Mouse (Mus musculus) limb, embryonic 13.5 days (tissue): ENCODE data around the gene Sox5. TPM values are rescaled to one million over a fixed set of nuclear protein-coding genes. Genes with fewer than 3 reads are reported as not detected.

ENCODE experiments used
- ATAC-seq: fragments of 200-750 bp; cut with Nextera tagmentation; 2 replicates; pipeline ENCODE4 v1.8.0; 2017; ENCODE audit warnings: low read depth, moderate number of reproducible peaks, moderate TSS enrichment; ENCODE audit not compliant: low FRiP score
- H3K27ac ChIP-seq: fragments of 300-500 bp; sonication (generic); 2 replicates; pipeline ENCODE4 v1.5.1; 2015; ENCODE audit warnings: inconsistent platforms, mild to moderate bottlenecking, moderate library complexity
- H3K27me3 ChIP-seq: fragments of 300-500 bp; sonication (generic); 2 replicates; pipeline ENCODE4 v1.6.1; 2015; ENCODE audit warnings: mild to moderate bottlenecking, inconsistent platforms
- H3K36me3 ChIP-seq: fragments of 300-500 bp; sonication (generic); 2 replicates; pipeline ENCODE4 v1.6.1; 2015; ENCODE audit warnings: inconsistent platforms, mild to moderate bottlenecking, moderate library complexity
- H3K4me1 ChIP-seq: fragments of 300-500 bp; sonication (generic); 2 replicates; pipeline ENCODE4 v1.6.1; 2015; ENCODE audit warnings: inconsistent platforms
- H3K4me2 ChIP-seq: fragments of 300-500 bp; sonication (generic); replicated peaks from 2 replicates; pipeline ENCODE4 v1.6.1; 2015; ENCODE audit warnings: inconsistent platforms, mild to moderate bottlenecking, moderate library complexity
- H3K4me3 ChIP-seq: fragments of 300-500 bp; sonication (generic); 2 replicates; pipeline ENCODE4 v1.5.1; 2015; ENCODE audit warnings: moderate library complexity, mild to moderate bottlenecking, inconsistent platforms
- H3K9ac ChIP-seq: fragments of 300-500 bp; sonication (generic); 2 replicates; pipeline ENCODE4 v1.6.1; 2015; ENCODE audit warnings: mild to moderate bottlenecking, inconsistent platforms
- H3K9me3 ChIP-seq: fragments of 300-500 bp; sonication (generic); 2 replicates; pipeline ENCODE4 v1.6.1; 2016; ENCODE audit warnings: inconsistent platforms
- WGBS: fragments of 180-500 bp; shearing (Covaris S2); methylation state at CpG from one replicate; pipeline ENCODE4 v1.1.7; 2015; 5-methylcytosine and 5-hydroxymethylcytosine counted together
- polyA plus RNA-seq: library from polyadenylated mRNA; unstranded; fragments of >200 nt; fragmentation: Nextera tagmentation; extraction: Ambion mirVana; gene quantifications from 2 replicates; pipeline ENCODE4 v1.2.1, GENCODE M21; 2015

The Sox5 gene
- polyA plus RNA-seq, 1 experiment from 2014 or later = 89.0 TPM

- Histone ChIP-seq H3K4me3 (no peak overlapping the region), H3K27ac (peak overlapping the region; percentile 69), H3K4me2 (peak overlapping the region; percentile 43), H3K9me3 (no peaks in the 10 kb centered on the region), H3K27me3 (no peaks in the 10 kb centered on the region), H3K4me1 (peaks cover 30% of the 10 kb centered on the region), H3K36me3 (no peaks in the 10 kb centered on the region), H3K9ac (no peak overlapping the region)
- WGBS = 26% methylated on average over 8 of the region's 8 CpGs
- ATAC-seq = no peak; the same call in 1 of the 2 replicates
Observed at GRCm38 (mm10) chr6:144166104-144166503, 615.7 kb downstream of the Sox5 start.

- no peaks in the 10 kb centered on the region for H3K36me3 ChIP-seq
- no peak overlapping the region for H3K9ac ChIP-seq
- H3K4me2 ChIP-seq = no peak overlapping the region
- no peak for ATAC-seq
- H3K4me3 ChIP-seq = no peak overlapping the region
- H3K27me3 ChIP-seq = no peaks in the 10 kb centered on the region
- no peaks in the 10 kb centered on the region for H3K9me3 ChIP-seq
- H3K27ac ChIP-seq = no peak overlapping the region
- peaks cover 17% of the 10 kb centered on the region for H3K4me1 ChIP-seq
- 90% methylated on average over 9 of the region's 9 CpGs for WGBS
Observed at GRCm38 (mm10) chr6:144163501-144163900, 618.3 kb downstream of the Sox5 start.

GRCm38 (mm10) chr6:144158637-144159036 lies 623.1 kb downstream of the Sox5 start:
- no peak overlapping the region for H3K4me2 ChIP-seq
- 0 out of 2 replicates have a peak, but pooled peaks cover 5% of the 10 kb centered on the region for H3K36me3 ChIP-seq
- H3K4me3 ChIP-seq = no peak overlapping the region
- H3K9me3 ChIP-seq = no peaks in the 10 kb centered on the region
- H3K27ac ChIP-seq = no peak overlapping the region
- no peak for ATAC-seq
- no peak overlapping the region for H3K9ac ChIP-seq
- H3K4me1 ChIP-seq = no peaks in the 10 kb centered on the region
- no peaks in the 10 kb centered on the region for H3K27me3 ChIP-seq
- 89% methylated on average over 12 of the region's 12 CpGs for WGBS

- 69% methylated on average over 9 of the region's 9 CpGs for WGBS
- Histone ChIP-seq H3K27me3 (no peaks in the 10 kb centered on the region), H3K9me3 (no peaks in the 10 kb centered on the region), H3K4me1 (no peaks in the 10 kb centered on the region), H3K36me3 (0 out of 2 replicates have a peak, but pooled peaks cover 9% of the 10 kb centered on the region), H3K4me2 (no peak overlapping the region), H3K27ac (no peak overlapping the region), H3K9ac (no peak overlapping the region), H3K4me3 (no peak overlapping the region)
- no peak for ATAC-seq
Observed at GRCm38 (mm10) chr6:144154892-144155424, 626.8 kb downstream of the Sox5 start.

- Histone ChIP-seq H3K4me1 (no peaks in the 10 kb centered on the region), H3K9ac (no peak overlapping the region), H3K4me2 (no peak overlapping the region), H3K27ac (no peak overlapping the region), H3K4me3 (no peak overlapping the region), H3K36me3 (0 out of 2 replicates have a peak, but pooled peaks cover 11% of the 10 kb centered on the region), H3K9me3 (no peaks in the 10 kb centered on the region), H3K27me3 (no peaks in the 10 kb centered on the region)
- no peak for ATAC-seq
- WGBS = 33% methylated on average over 3 of the region's 3 CpGs
Observed at GRCm38 (mm10) chr6:144151957-144152356, 629.8 kb downstream of the Sox5 start.

- WGBS = 76% methylated on average over 10 of the region's 10 CpGs
- H3K4me1 ChIP-seq = no peaks in the 10 kb centered on the region
- H3K27ac ChIP-seq = no peak overlapping the region
- no peak for ATAC-seq
- no peak overlapping the region for H3K9ac ChIP-seq
- H3K36me3 ChIP-seq = 0 out of 2 replicates have a peak, but pooled peaks cover 15% of the 10 kb centered on the region
- H3K4me3 ChIP-seq = no peak overlapping the region
- H3K9me3 ChIP-seq = no peaks in the 10 kb centered on the region
- no peak overlapping the region for H3K4me2 ChIP-seq
- no peaks in the 10 kb centered on the region for H3K27me3 ChIP-seq
Observed at GRCm38 (mm10) chr6:144151075-144151474, 630.7 kb downstream of the Sox5 start.

- Histone ChIP-seq H3K9me3 (no peaks in the 10 kb centered on the region), H3K27ac (no peak overlapping the region), H3K4me1 (no peaks in the 10 kb centered on the region), H3K36me3 (no peaks in the 10 kb centered on the region), H3K9ac (no peak overlapping the region), H3K4me2 (no peak overlapping the region), H3K4me3 (no peak overlapping the region), H3K27me3 (no peaks in the 10 kb centered on the region)
- ATAC-seq = no peak
- 86% methylated on average over 5 of the region's 5 CpGs for WGBS
Observed at GRCm38 (mm10) chr6:144137397-144137796, 644.4 kb downstream of the Sox5 start.

GRCm38 (mm10) chr6:144136894-144137293 lies 644.9 kb downstream of the Sox5 start:
- 87% methylated on average over 4 of the region's 4 CpGs for WGBS
- Histone ChIP-seq H3K27ac (no peak overlapping the region), H3K4me2 (no peak overlapping the region), H3K9me3 (no peaks in the 10 kb centered on the region), H3K4me1 (no peaks in the 10 kb centered on the region), H3K36me3 (no peaks in the 10 kb centered on the region), H3K4me3 (no peak overlapping the region), H3K27me3 (no peaks in the 10 kb centered on the region), H3K9ac (no peak overlapping the region)
- ATAC-seq = no peak

- no peak for ATAC-seq
- no peaks in the 10 kb centered on the region for H3K27me3 ChIP-seq
- H3K27ac ChIP-seq = peak overlapping the region; percentile 34; the same call in 1 of the 2 replicates
- H3K4me3 ChIP-seq = no peak overlapping the region
- WGBS = 82% methylated on average over 12 of the region's 12 CpGs
- 0 out of 2 replicates have a peak, but pooled peaks cover 4% of the 10 kb centered on the region for H3K4me1 ChIP-seq
- H3K36me3 ChIP-seq = peaks cover 3% of the 10 kb centered on the region; the same call in 1 of the 2 replicates
- H3K9me3 ChIP-seq = no peaks in the 10 kb centered on the region
- H3K4me2 ChIP-seq = no peak overlapping the region
- no peak overlapping the region for H3K9ac ChIP-seq
Observed at GRCm38 (mm10) chr6:144129927-144130326, 651.9 kb downstream of the Sox5 start.

- 81% methylated on average over 1 of the region's 1 CpGs for WGBS
- Histone ChIP-seq H3K36me3 (peaks cover 12% of the 10 kb centered on the region; the same call in 1 of the 2 replicates), H3K4me1 (peaks cover 11% of the 10 kb centered on the region; the same call in 1 of the 2 replicates), H3K4me3 (no peak overlapping the region), H3K4me2 (no peak overlapping the region), H3K27ac (no peak overlapping the region), H3K9me3 (no peaks in the 10 kb centered on the region), H3K27me3 (no peaks in the 10 kb centered on the region), H3K9ac (no peak overlapping the region)
- no peak for ATAC-seq
Observed at GRCm38 (mm10) chr6:144119961-144120360, 661.8 kb downstream of the Sox5 start.

GRCm38 (mm10) chr6:144116646-144117045 lies 665.1 kb downstream of the Sox5 start:
- H3K9me3 ChIP-seq = no peaks in the 10 kb centered on the region
- H3K4me1 ChIP-seq = peaks cover 18% of the 10 kb centered on the region; the same call in 1 of the 2 replicates
- no peaks in the 10 kb centered on the region for H3K27me3 ChIP-seq
- no peak overlapping the region for H3K4me2 ChIP-seq
- H3K27ac ChIP-seq = no peak overlapping the region
- ATAC-seq = no peak
- WGBS = 77% methylated on average over 6 of the region's 6 CpGs
- no peak overlapping the region for H3K4me3 ChIP-seq
- H3K9ac ChIP-seq = no peak overlapping the region
- peaks cover 6% of the 10 kb centered on the region; the same call in 1 of the 2 replicates for H3K36me3 ChIP-seq

GRCm38 (mm10) chr6:144111561-144111960 lies 670.2 kb downstream of the Sox5 start:
- ATAC-seq = no peak
- WGBS = 82% methylated on average over 6 of the region's 6 CpGs

GRCm38 (mm10) chr6:144106848-144107247 lies 674.9 kb downstream of the Sox5 start:
- no peak overlapping the region for H3K27ac ChIP-seq
- H3K27me3 ChIP-seq = no peaks in the 10 kb centered on the region
- H3K36me3 ChIP-seq = peaks cover 12% of the 10 kb centered on the region; the same call in 1 of the 2 replicates
- no peak overlapping the region for H3K9ac ChIP-seq
- no peak overlapping the region for H3K4me2 ChIP-seq
- no peaks in the 10 kb centered on the region for H3K9me3 ChIP-seq
- 0 out of 2 replicates have a peak, but pooled peaks cover 2% of the 10 kb centered on the region for H3K4me1 ChIP-seq
- no peak overlapping the region for H3K4me3 ChIP-seq
- no peak for ATAC-seq
- WGBS = 87% methylated on average over 10 of the region's 10 CpGs

More at GRCm38 (mm10) chr6:144111561-144111960, 670.2 kb downstream of the Sox5 start:
- Histone ChIP-seq H3K4me1 (0 out of 2 replicates have a peak, but pooled peaks cover 7% of the 10 kb centered on the region), H3K4me3 (no peak overlapping the region), H3K36me3 (peaks cover 9% of the 10 kb centered on the region; the same call in 1 of the 2 replicates), H3K4me2 (no peak overlapping the region), H3K9me3 (no peaks in the 10 kb centered on the region), H3K27me3 (no peaks in the 10 kb centered on the region), H3K9ac (no peak overlapping the region), H3K27ac (no peak overlapping the region)
